Mouse (Mus musculus) limb, embryonic 13.5 days (tissue): Measurements from ENCODE around the gene Pcgf1. TPM values are rescaled to one million over a fixed set of nuclear protein-coding genes. Genes with fewer than 3 reads are reported as not detected.

Experiments used
- ATAC-seq: fragments of 200-750 bp; cut with Nextera tagmentation; 2 replicates; pipeline ENCODE4 v1.8.0; 2017; ENCODE audit warnings: low read depth, moderate number of reproducible peaks, moderate TSS enrichment; ENCODE audit not compliant: low FRiP score
- H3K27ac ChIP-seq: fragments of 300-500 bp; sonication (generic); 2 replicates; pipeline ENCODE4 v1.5.1; 2015; ENCODE audit warnings: inconsistent platforms, mild to moderate bottlenecking, moderate library complexity
- H3K27me3 ChIP-seq: fragments of 300-500 bp; sonication (generic); 2 replicates; pipeline ENCODE4 v1.6.1; 2015; ENCODE audit warnings: mild to moderate bottlenecking, inconsistent platforms
- H3K36me3 ChIP-seq: fragments of 300-500 bp; sonication (generic); 2 replicates; pipeline ENCODE4 v1.6.1; 2015; ENCODE audit warnings: inconsistent platforms, mild to moderate bottlenecking, moderate library complexity
- H3K4me1 ChIP-seq: fragments of 300-500 bp; sonication (generic); 2 replicates; pipeline ENCODE4 v1.6.1; 2015; ENCODE audit warnings: inconsistent platforms
- H3K4me2 ChIP-seq: fragments of 300-500 bp; sonication (generic); replicated peaks from 2 replicates; pipeline ENCODE4 v1.6.1; 2015; ENCODE audit warnings: inconsistent platforms, mild to moderate bottlenecking, moderate library complexity
- H3K4me3 ChIP-seq: fragments of 300-500 bp; sonication (generic); 2 replicates; pipeline ENCODE4 v1.5.1; 2015; ENCODE audit warnings: moderate library complexity, mild to moderate bottlenecking, inconsistent platforms
- H3K9ac ChIP-seq: fragments of 300-500 bp; sonication (generic); 2 replicates; pipeline ENCODE4 v1.6.1; 2015; ENCODE audit warnings: mild to moderate bottlenecking, inconsistent platforms
- H3K9me3 ChIP-seq: fragments of 300-500 bp; sonication (generic); 2 replicates; pipeline ENCODE4 v1.6.1; 2016; ENCODE audit warnings: inconsistent platforms
- WGBS: fragments of 180-500 bp; shearing (Covaris S2); methylation state at CpG from one replicate; pipeline ENCODE4 v1.1.7; 2015; 5-methylcytosine and 5-hydroxymethylcytosine counted together
- polyA plus RNA-seq: library from polyadenylated mRNA; unstranded; fragments of >200 nt; fragmentation: Nextera tagmentation; extraction: Ambion mirVana; gene quantifications from 2 replicates; pipeline ENCODE4 v1.2.1, GENCODE M21; 2015

Pcgf1 gene
- polyA plus RNA-seq, 1 experiment from 2014 or later: 40.3 TPM

DNA sequence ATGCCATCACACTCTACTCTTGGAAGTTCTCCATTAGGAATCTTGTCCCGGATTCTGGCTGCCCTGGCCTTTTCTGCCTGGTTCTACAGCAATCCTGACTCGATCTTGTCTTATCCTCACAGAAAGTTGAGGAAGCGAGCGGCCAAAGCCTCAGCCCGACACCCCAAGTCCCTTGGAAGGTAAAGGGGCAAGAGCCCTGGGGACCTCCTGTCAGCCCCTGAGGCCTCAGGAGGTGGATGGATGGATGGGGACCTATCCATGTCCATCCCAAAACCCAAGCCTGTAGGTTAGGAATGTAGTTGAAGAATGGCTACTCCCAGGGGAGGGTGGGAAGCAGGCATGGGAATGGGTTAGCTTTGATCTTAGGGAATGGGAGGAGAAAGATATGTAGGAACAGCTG is 33.7 kb upstream of the Pcgf1 start:
- H3K27ac ChIP-seq: no peak overlapping the region
- no peaks in the 10 kb centered on the region for H3K27me3 ChIP-seq
- WGBS: 86% methylated on average over 5 of the region's 5 CpGs
- H3K9me3 ChIP-seq: no peaks in the 10 kb centered on the region
- H3K4me3 ChIP-seq: no peak overlapping the region
- 0 out of 2 replicates have a peak overlapping the region, but pooled peaks have one; percentile 25 for H3K9ac ChIP-seq
- H3K4me2 ChIP-seq: no peak overlapping the region
- H3K36me3 ChIP-seq: peaks cover 21% of the 10 kb centered on the region
- ATAC-seq: no peak
- no peaks in the 10 kb centered on the region for H3K4me1 ChIP-seq

DNA sequence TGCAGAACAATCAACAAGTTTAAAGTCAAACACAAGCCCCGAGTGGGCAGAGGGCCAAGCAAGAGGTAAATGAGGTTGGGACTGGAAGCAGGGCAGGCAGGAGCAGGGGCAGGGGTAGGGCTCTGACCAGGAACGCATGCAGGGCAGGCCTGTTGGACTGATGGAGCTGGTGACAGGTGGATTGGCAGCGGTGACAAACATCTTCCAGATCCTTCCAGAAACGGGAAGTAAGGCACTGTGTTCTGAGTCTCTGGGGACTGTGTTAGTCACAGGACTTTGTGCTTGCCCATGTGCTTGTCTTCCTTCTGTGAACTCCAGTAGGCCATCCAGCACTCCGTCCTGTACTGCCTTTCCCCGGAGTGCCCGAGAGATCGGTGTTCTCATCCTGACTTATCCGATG is 32.9 kb upstream of the Pcgf1 start:
- no peak for ATAC-seq
- 81% methylated on average over 9 of the region's 9 CpGs for WGBS
- H3K36me3 ChIP-seq: peaks cover 27% of the 10 kb centered on the region
- H3K27ac ChIP-seq: no peak overlapping the region
- H3K4me2 ChIP-seq: no peak overlapping the region
- no peaks in the 10 kb centered on the region for H3K9me3 ChIP-seq
- H3K9ac ChIP-seq: no peak overlapping the region
- no peaks in the 10 kb centered on the region for H3K4me1 ChIP-seq
- H3K4me3 ChIP-seq: no peak overlapping the region
- H3K27me3 ChIP-seq: no peaks in the 10 kb centered on the region

GRCm38 (mm10) chr6:83049367-83049766 is 28.3 kb upstream of the Pcgf1 start:
- no peak for ATAC-seq
- WGBS: 70% methylated on average over 10 of the region's 10 CpGs
- H3K9ac ChIP-seq: no peak overlapping the region

GRCm38 (mm10) chr6:83053136-83053960 is 24.3 kb upstream of the Pcgf1 start:
- no peak for ATAC-seq

More at GRCm38 (mm10) chr6:83049367-83049766, 28.3 kb upstream of the Pcgf1 start:
- Histone ChIP-seq H3K9me3 (no peaks in the 10 kb centered on the region), H3K4me2 (no peak overlapping the region), H3K4me1 (peaks cover 17% of the 10 kb centered on the region), H3K4me3 (no peak overlapping the region), H3K27me3 (no peaks in the 10 kb centered on the region), H3K27ac (no peak overlapping the region), H3K36me3 (peaks cover 42% of the 10 kb centered on the region)

DNA sequence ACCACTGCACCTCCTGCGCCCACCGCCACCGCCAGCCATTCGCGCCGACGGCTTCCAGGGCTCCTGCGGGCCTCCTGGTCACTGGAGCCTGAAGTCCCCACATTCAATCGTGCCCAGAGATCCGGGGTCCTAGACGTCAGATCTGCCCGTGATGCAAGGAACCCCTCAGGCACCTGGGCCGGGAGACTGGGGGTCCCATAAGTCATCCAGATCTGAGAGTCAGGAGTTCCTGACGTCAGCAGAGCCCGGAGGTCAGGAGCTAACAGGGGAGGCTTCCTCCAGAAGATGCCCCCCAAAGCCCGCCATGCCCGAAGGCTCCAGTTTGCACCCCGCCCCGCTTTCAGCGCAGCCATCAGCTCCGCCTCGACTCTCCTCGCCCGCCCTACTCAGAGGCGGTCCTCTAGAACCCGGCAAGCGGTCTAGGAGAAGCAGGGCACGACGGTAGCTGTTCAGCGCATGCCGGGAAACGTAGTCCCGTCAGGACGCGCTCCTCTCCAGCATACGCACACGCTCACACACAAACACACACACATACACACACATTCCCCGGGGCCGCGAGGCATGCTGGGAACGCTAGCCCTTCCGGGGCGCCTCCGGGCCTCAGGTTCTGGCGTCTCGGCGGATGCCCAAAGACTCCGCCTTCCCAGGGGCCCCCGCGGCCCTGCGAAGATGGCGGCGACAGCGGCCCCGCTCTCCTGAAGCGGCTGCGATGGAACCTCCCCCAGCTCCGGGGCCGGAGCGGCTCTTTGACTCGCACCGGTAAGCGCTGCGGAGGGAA is 23.4 kb upstream of the Pcgf1 start, which contains the start of gene Aup1:
Gene Aup1, plus strand, starts transcription at position 448 of the 778 bp plus-strand sequence.
- H3K4me2 ChIP-seq: peak within 1 kb of the TSS; percentile 77
- H3K27me3 ChIP-seq: peaks cover 9% of the 10 kb centered on the region
- ATAC-seq: peak; percentile 96

More at GRCm38 (mm10) chr6:83053136-83053960, 24.3 kb upstream of the Pcgf1 start:
- Histone ChIP-seq H3K27ac (peak overlapping the region; percentile 93), H3K9ac (peak overlapping the region; percentile 95), H3K4me1 (peaks cover 30% of the 10 kb centered on the region), H3K4me3 (peak overlapping the region; percentile 96), H3K9me3 (no peaks in the 10 kb centered on the region), H3K27me3 (0 out of 2 replicates have a peak, but pooled peaks cover under 1% of the 10 kb centered on the region), H3K4me2 (peak overlapping the region; percentile 77), H3K36me3 (peaks cover 59% of the 10 kb centered on the region)
- 1% methylated on average over 26 of the region's 26 CpGs for WGBS

DNA sequence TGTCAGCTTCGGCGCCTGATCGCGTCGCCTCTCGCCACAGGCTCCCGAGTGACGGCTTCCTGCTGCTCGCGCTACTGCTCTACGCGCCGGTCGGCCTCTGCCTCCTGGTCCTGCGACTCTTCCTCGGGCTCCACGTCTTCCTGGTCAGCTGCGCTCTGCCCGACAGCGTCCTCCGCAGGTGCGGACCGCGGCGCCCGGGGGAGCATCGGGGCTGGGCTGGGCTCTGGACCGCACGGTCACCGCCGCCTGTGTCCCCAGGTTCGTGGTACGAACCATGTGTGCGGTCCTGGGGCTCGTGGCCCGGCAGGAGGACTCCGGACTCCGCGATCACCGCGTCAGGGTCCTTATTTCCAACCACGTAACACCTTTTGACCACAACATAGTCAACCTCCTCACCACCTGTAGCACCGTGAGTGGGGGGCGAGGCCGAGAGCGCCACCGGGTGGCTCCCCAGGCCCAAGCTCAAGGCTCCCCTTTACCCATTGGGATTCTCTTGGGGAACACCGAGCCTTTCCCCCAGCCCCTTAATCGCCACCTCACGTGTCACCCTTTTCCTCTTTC is 22.7 kb upstream of the Pcgf1 start, which contains the start of gene Htra2:
Gene Htra2, minus strand, starts transcription at position 403 of the 561 bp plus-strand sequence.
- peak within 1 kb of the TSS; percentile 77 for H3K4me2 ChIP-seq
- peak within 1 kb of the TSS; percentile 96 for H3K4me3 ChIP-seq
- H3K27ac ChIP-seq: peak within 1 kb of the TSS; percentile 93
- peaks cover 48% of the 10 kb centered on the region for H3K36me3 ChIP-seq
- peak within 1 kb of the TSS; percentile 95 for H3K9ac ChIP-seq
- no peak; the same call in 1 of the 2 replicates for ATAC-seq
- no peaks in the 10 kb centered on the region for H3K9me3 ChIP-seq
- WGBS: under 1% methylated on average over 48 of the region's 50 CpGs
- H3K27me3 ChIP-seq: peaks cover 16% of the 10 kb centered on the region
- H3K4me1 ChIP-seq: peaks cover 30% of the 10 kb centered on the region

More for the DNA sequence above, 23.4 kb upstream of the Pcgf1 start, which contains the start of gene Aup1:
- peaks cover 30% of the 10 kb centered on the region for H3K4me1 ChIP-seq
- H3K4me3 ChIP-seq: peak within 1 kb of the TSS; percentile 96
- peak within 1 kb of the TSS; percentile 95 for H3K9ac ChIP-seq
- H3K9me3 ChIP-seq: no peaks in the 10 kb centered on the region
- H3K27ac ChIP-seq: peak within 1 kb of the TSS; percentile 93
- peaks cover 55% of the 10 kb centered on the region for H3K36me3 ChIP-seq
- WGBS: under 1% methylated on average over 64 of the region's 64 CpGs

DNA sequence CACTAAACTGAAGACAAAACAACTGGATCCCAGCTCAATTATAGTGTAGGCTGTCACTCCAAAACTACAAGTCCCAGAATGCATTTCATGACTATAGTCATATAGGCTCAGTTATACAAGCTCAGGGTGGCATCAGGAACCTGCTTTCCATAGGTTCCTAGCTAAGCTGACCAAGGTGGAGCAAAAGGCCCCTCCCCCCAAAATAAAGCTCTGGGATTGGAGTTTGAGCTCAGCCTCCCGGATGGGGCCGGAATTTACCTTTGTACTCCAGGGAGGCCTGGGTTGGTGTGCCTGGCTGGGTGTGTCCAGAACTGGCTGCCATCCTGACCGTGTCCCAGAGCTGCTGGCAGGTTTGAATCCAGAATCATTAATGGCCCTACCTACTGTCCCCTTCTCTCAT is 19.9 kb upstream of the Pcgf1 start, which contains the start of gene Dqx1:
Gene Dqx1, plus strand, starts transcription at position 55 of the 400 bp plus-strand sequence.
- H3K36me3 ChIP-seq: peaks cover 27% of the 10 kb centered on the region
- ATAC-seq: no peak
- H3K4me1 ChIP-seq: peaks cover 20% of the 10 kb centered on the region
- peaks cover 44% of the 10 kb centered on the region for H3K27me3 ChIP-seq
- 55% methylated on average over 3 of the region's 3 CpGs for WGBS
- H3K9me3 ChIP-seq: no peaks in the 10 kb centered on the region
- H3K4me3 ChIP-seq: no peak within 1 kb of the TSS; the same call in 1 of the 2 replicates
- H3K9ac ChIP-seq: no peak within 1 kb of the TSS
- H3K4me2 ChIP-seq: no peak within 1 kb of the TSS
- H3K27ac ChIP-seq: no peak within 1 kb of the TSS

DNA sequence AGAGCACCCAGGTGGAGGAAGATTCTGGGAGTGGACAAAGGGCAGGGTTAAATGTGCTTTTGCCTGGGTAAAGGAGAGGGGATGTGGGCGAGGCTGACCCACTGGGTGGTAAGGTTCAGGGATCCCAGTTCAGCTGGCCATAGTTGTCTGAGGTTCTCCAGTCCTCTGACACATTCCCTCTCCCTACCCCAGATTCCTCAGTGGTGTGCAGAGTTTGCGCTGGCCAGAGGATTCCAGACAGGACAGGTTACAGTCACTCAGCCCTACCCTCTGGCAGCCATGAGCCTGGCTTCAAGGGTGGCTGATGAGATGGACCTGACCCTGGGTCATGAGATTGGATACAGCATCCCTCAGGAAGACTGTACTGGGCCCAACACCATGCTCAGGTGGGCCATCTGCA is 18.9 kb upstream of the Pcgf1 start:
- ATAC-seq: no peak
- Histone ChIP-seq H3K4me2 (no peak overlapping the region), H3K36me3 (peaks cover 27% of the 10 kb centered on the region), H3K9ac (no peak overlapping the region), H3K27me3 (peaks cover 53% of the 10 kb centered on the region), H3K4me3 (no peak overlapping the region), H3K27ac (no peak overlapping the region), H3K9me3 (no peaks in the 10 kb centered on the region), H3K4me1 (peaks cover 13% of the 10 kb centered on the region)
- WGBS: 81% methylated on average over 2 of the region's 2 CpGs

GRCm38 (mm10) chr6:83065995-83066394 is 11.7 kb upstream of the Pcgf1 start:
- 39% methylated on average over 8 of the region's 8 CpGs for WGBS
- Histone ChIP-seq H3K4me2 (no peak overlapping the region), H3K36me3 (no peaks in the 10 kb centered on the region), H3K4me1 (peaks cover 19% of the 10 kb centered on the region), H3K9me3 (no peaks in the 10 kb centered on the region), H3K4me3 (no peak overlapping the region), H3K27ac (no peak overlapping the region), H3K27me3 (peaks cover 100% of the 10 kb centered on the region), H3K9ac (no peak overlapping the region)
- ATAC-seq: no peak

DNA sequence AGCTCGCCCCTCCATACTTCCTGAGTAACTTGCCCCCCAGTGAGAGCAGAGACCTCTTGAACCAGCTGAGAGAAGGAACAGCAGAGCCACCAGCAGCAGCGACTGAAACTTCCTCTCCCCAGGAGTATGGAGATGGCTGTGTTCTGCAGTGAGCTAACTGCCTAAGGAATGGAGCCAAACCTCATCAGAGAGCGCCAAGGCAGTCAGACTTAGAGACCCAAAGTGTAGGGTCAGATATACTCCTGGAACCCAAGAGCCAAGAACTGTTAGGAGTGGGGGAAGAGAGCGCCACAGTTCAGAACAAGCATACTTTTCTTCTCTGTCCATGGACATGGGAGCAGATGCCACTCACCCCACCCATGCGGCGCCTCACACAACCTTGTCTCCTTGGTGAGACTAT is 11.2 kb upstream of the Pcgf1 start:
- no peaks in the 10 kb centered on the region for H3K36me3 ChIP-seq
- no peak overlapping the region for H3K9ac ChIP-seq
- ATAC-seq: no peak
- H3K9me3 ChIP-seq: no peaks in the 10 kb centered on the region
- H3K4me3 ChIP-seq: no peak overlapping the region
- H3K4me2 ChIP-seq: no peak overlapping the region
- peaks cover 100% of the 10 kb centered on the region for H3K27me3 ChIP-seq
- H3K27ac ChIP-seq: no peak overlapping the region
- peaks cover 23% of the 10 kb centered on the region for H3K4me1 ChIP-seq
- 28% methylated on average over 6 of the region's 6 CpGs for WGBS

GRCm38 (mm10) chr6:83068221-83068620 is 9.4 kb upstream of the Pcgf1 start:
- ATAC-seq: no peak
- H3K27me3 ChIP-seq: peaks cover 100% of the 10 kb centered on the region
- H3K9me3 ChIP-seq: no peaks in the 10 kb centered on the region
- no peaks in the 10 kb centered on the region for H3K36me3 ChIP-seq
- WGBS: 8% methylated on average over 8 of the region's 8 CpGs
- H3K9ac ChIP-seq: no peak overlapping the region
- no peak overlapping the region for H3K27ac ChIP-seq
- 0 out of 2 replicates have a peak overlapping the region, but pooled peaks have one; percentile 24 for H3K4me3 ChIP-seq
- peaks cover 24% of the 10 kb centered on the region for H3K4me1 ChIP-seq
- peak overlapping the region; percentile 48; the same call in 1 of the 2 replicates for H3K4me2 ChIP-seq
